Comparison of ENCODE assay signal across 9 mouse cellular contexts in genomic region chr5:122526405-122526804, GRCm38 (mm10). TPM values are rescaled to one million over a fixed set of nuclear protein-coding genes. Genes with fewer than 3 reads are reported as not detected.
A peak's percentile ranks its signal among the peaks of the same experiment; 100 is the strongest.
DNase-seq lines count a peak whose midpoint lies in the region; ATAC-seq and TF ChIP-seq lines count a peak whose summit lies in the region.
"Had no signal": no experiment of that assay in that cellular context is flagged by ENCODE, and none has a peak within 500 bp of the region (broad histone marks: within the 10 kb centered on the region; RNA-seq: fewer than 3 reads in every experiment).

No protein-coding gene starts in this region.

- intact Hi-C loops in heart, adult 2 months (cut with DNase I): loop anchor here (2.0 to 5.0 kb wide), 2 partner anchors 36 to 94 kb away; no protein-coding TSS in a partner anchor

- no peaks in the 10 kb centered on the region for H3K36me3 ChIP-seq in hindbrain, postnatal 0 days (ENCODE audit: insufficient read depth, low read length)
- H3K36me3 ChIP-seq in hindbrain, embryonic 11.5 days (ENCODE audit: control insufficient read depth, insufficient read depth, low read length): no peaks in the 10 kb centered on the region
- no peaks in the 10 kb centered on the region for H3K36me3 ChIP-seq in heart, adult 2 months (ENCODE audit: control insufficient read depth, insufficient read depth, low read length)

- no peak overlapping the region for H3K4me2 ChIP-seq in hindbrain, postnatal 0 days (ENCODE audit: low read depth, low read length)
- no peak overlapping the region for H3K4me2 ChIP-seq in hindbrain, embryonic 11.5 days (replicated peaks; ENCODE audit: low read depth, low read length)

- 71% methylated on average over 9 of the region's 9 CpGs for WGBS in hindbrain, postnatal 0 days
- WGBS in hindbrain, embryonic 11.5 days: 93% methylated on average over 9 of the region's 9 CpGs
- WGBS in heart, adult 2 months: 45% methylated on average over 9 of the region's 9 CpGs

- H3K9ac ChIP-seq in hindbrain, postnatal 0 days (replicated peaks; ENCODE audit: low read length): no peak overlapping the region
- H3K9ac ChIP-seq in hindbrain, embryonic 11.5 days (ENCODE audit: low read depth, low read length): no peak overlapping the region
- peak overlapping the region; percentile 49 for H3K9ac ChIP-seq in heart, adult 2 months (ENCODE audit: low read depth, low read length)

- no peak overlapping the region for H3K4me3 ChIP-seq in hindbrain, postnatal 0 days (ENCODE audit: low read length)
- no peak overlapping the region for H3K4me3 ChIP-seq in hindbrain, embryonic 11.5 days (ENCODE audit: low read depth, low read length)
- H3K4me3 ChIP-seq in heart, adult 2 months: no peak overlapping the region
- H3K4me3 ChIP-seq: hindbrain, embryonic 10.5 days had no signal

- no peaks in the 10 kb centered on the region for H3K9me3 ChIP-seq in hindbrain, postnatal 0 days (ENCODE audit: low read length)
- H3K9me3 ChIP-seq in hindbrain, embryonic 11.5 days (ENCODE audit: control insufficient read depth, low read length): no peaks in the 10 kb centered on the region

- TF ChIP-seq CTCF in hindbrain, postnatal 0 days (IDR thresholded peaks at IDR 0.05; ENCODE audit: low read depth): no peak
- no peak for TF ChIP-seq CTCF in heart, adult 2 months (IDR thresholded peaks at IDR 0.05)

- TF ChIP-seq POLR2A in heart, adult 2 months (IDR thresholded peaks at IDR 0.05; ENCODE audit: insufficient read depth, low read depth, low read length): peak; percentile 34

- peaks cover 17% of the 10 kb centered on the region for H3K4me1 ChIP-seq in hindbrain, postnatal 0 days (ENCODE audit: insufficient read depth, low read length)
- H3K4me1 ChIP-seq in hindbrain, embryonic 11.5 days (replicated peaks; ENCODE audit: control insufficient read depth, insufficient read depth, low read length): no peaks in the 10 kb centered on the region
- peaks cover 24% of the 10 kb centered on the region for H3K4me1 ChIP-seq in heart, adult 2 months (ENCODE audit: control insufficient read depth, insufficient read depth, low read length)

- DNase-seq in hindbrain, postnatal 0 days (ENCODE audit: low spot score): peak; percentile 77
- no peak for DNase-seq in hindbrain, embryonic 11.5 days (ENCODE audit: low spot score)
- DNase-seq in brain, adult 2 months (ENCODE audit: low read depth, low spot score): peak; percentile 31
- peak; percentile 54 to 56 for DNase-seq in heart, adult 2 months
- DNase-seq in kidney, postnatal 36 days: peak; percentile 38 to 42
- no peak for DNase-seq in yolk sac, embryonic 10.5 days (ENCODE audit: low spot score)
- DNase-seq in spleen, postnatal 4 days (ENCODE audit: low spot score in 2 of 2): no peak
- no peak for DNase-seq in embryo, embryonic 11 days

- H3K27ac ChIP-seq in hindbrain, postnatal 0 days: peak overlapping the region; percentile 62
- H3K27ac ChIP-seq in hindbrain, embryonic 11.5 days (ENCODE audit: low read depth, low read length): no peak overlapping the region
- peak overlapping the region; percentile 88 for H3K27ac ChIP-seq in heart, adult 2 months

- ATAC-seq in hindbrain, postnatal 0 days: peak; percentile 90
- ATAC-seq in hindbrain, embryonic 11.5 days (ENCODE audit: low FRiP score): no peak

- H3K79me2 ChIP-seq in heart, adult 2 months (replicated peaks; ENCODE audit: control insufficient read depth, insufficient read depth, low read length): no peaks in the 10 kb centered on the region

- no peaks in the 10 kb centered on the region for H3K27me3 ChIP-seq in hindbrain, postnatal 0 days (ENCODE audit: insufficient read depth, low read length)
- H3K27me3 ChIP-seq in hindbrain, embryonic 11.5 days (ENCODE audit: control insufficient read depth, insufficient read depth, low read length): no peaks in the 10 kb centered on the region
- H3K27me3 ChIP-seq in heart, adult 2 months (ENCODE audit: control insufficient read depth, insufficient read depth, low read length): no peaks in the 10 kb centered on the region

- no peak; the same call in 1 of the 2 replicates for TF ChIP-seq EP300 in heart, adult 2 months (IDR thresholded peaks at IDR 0.05; ENCODE audit: insufficient read depth, low read depth, low read length)

RNA-seq across cellular contexts. Expression of gene Atp2a2, which starts 24.4 kb away (rescaled TPM):
- 200 and 204 TPM in 2 replicates for total RNA-seq in hindbrain, postnatal 0 days (2014; rRNA removed)
- polyA plus RNA-seq in hindbrain, postnatal 0 days (2015; fragmentation: Nextera tagmentation; extraction: Ambion mirVana): 46.2 and 47.4 TPM in 2 replicates
- polyA plus RNA-seq in hindbrain, embryonic 11.5 days (2014; fragmentation: Nextera tagmentation; extraction: Ambion mirVana): 46.5 and 50.2 TPM in 2 replicates
- over 10,000 TPM; 11,796 to 13,259 TPM for total RNA-seq in heart, adult 2 months (2021)
- polyA plus RNA-seq in heart, adult 2 months (2012; rRNA removed): 3,546 and 6,285 TPM in 2 replicates

Comparison
In these comparisons a context has a peak if more than half of its experiments do, and no peak if none do; other contexts are left out.
1. DNase-seq: peak in hindbrain, postnatal 0 days (single experiment), brain, adult 2 months (single experiment), heart, adult 2 months (2 of 2) and kidney, postnatal 36 days (2 of 2); none in hindbrain, embryonic 11.5 days (single experiment), yolk sac, embryonic 10.5 days (single experiment), spleen, postnatal 4 days (0 of 2) and embryo, embryonic 11 days (single experiment).
2. RNA of gene Atp2a2, which starts 24.4 kb away (polyA plus RNA-seq): 3,546 to 6,285 TPM in heart, adult 2 months; 46.5 to 50.2 TPM in hindbrain, embryonic 11.5 days and 46.2 to 47.4 TPM in hindbrain, postnatal 0 days; every median in the first group is over 10 times any median in the second.